Mouse (Mus musculus) mesoderm, embryonic 11.5 days (tissue): ENCODE measurements around the gene Ilk.
"Not testable (repeated sequence)": the region's sequence is repeated elsewhere in the genome, so short reads cannot be mapped to it uniquely, and the experiment has no call there.

Experiments
- DNase-seq: peaks from one replicate; pipeline ENCODE4 v3.0.0-alpha.2; 2012; ENCODE audit warnings: low read depth, low spot score

Gene Ilk

GRCm38 (mm10) chr7:105743246-105743925, 7.0 kb downstream of the Ilk start:
- DNase-seq = not testable (repeated sequence)

GRCm38 (mm10) chr7:105743926-105744590, 7.7 kb downstream of the Ilk start, which contains the start of gene Taf10:
Gene Taf10 (minus strand): TSS chr7:105744361.
- DNase-seq = peak; percentile 94

- DNase-seq = no peak
Observed at GRCm38 (mm10) chr7:105747776-105748175, 11.4 kb downstream of the Ilk start.

GRCm38 (mm10) chr7:105751491-105752433, 15.4 kb downstream of the Ilk start, which contains the start of gene Tpp1:
Gene Tpp1 (minus strand): TSS chr7:105752235.
- peak; percentile 93 for DNase-seq

GRCm38 (mm10) chr7:105752716-105753115, 16.3 kb downstream of the Ilk start:
- no peak for DNase-seq

- DNase-seq = no peak
Observed at GRCm38 (mm10) chr7:105753281-105753680, 16.9 kb downstream of the Ilk start.

- DNase-seq = no peak
Observed at GRCm38 (mm10) chr7:105761813-105762484, 25.6 kb downstream of the Ilk start.

- DNase-seq = no peak
Observed at GRCm38 (mm10) chr7:105762517-105763270, 26.3 kb downstream of the Ilk start.

GRCm38 (mm10) chr7:105764331-105764730, 27.9 kb downstream of the Ilk start:
- no peak for DNase-seq

- peak; percentile 60 for DNase-seq
Observed at GRCm38 (mm10) chr7:105767729-105768165, 31.4 kb downstream of the Ilk start.

GRCm38 (mm10) chr7:105769959-105770358, 33.6 kb downstream of the Ilk start:
- no peak for DNase-seq

GRCm38 (mm10) chr7:105772331-105772730, 35.9 kb downstream of the Ilk start:
- DNase-seq = no peak

GRCm38 (mm10) chr7:105773041-105773440, 36.6 kb downstream of the Ilk start:
- no peak for DNase-seq

- DNase-seq = no peak
Observed at GRCm38 (mm10) chr7:105774661-105775060, 38.3 kb downstream of the Ilk start.

- DNase-seq = no peak
Observed at GRCm38 (mm10) chr7:105776026-105776425, 39.6 kb downstream of the Ilk start.

GRCm38 (mm10) chr7:105777316-105777715, 40.9 kb downstream of the Ilk start:
- DNase-seq = no peak

GRCm38 (mm10) chr7:105777797-105778552, 41.6 kb downstream of the Ilk start:
- peak; percentile 88 for DNase-seq

- no peak for DNase-seq
Observed at GRCm38 (mm10) chr7:105778553-105779265, 42.3 kb downstream of the Ilk start.

GRCm38 (mm10) chr7:105783861-105784260, 47.5 kb downstream of the Ilk start:
- no peak for DNase-seq
